Mouse (Mus musculus): ENCODE results near the gene Raet1e. TPM values are rescaled to one million over a fixed set of nuclear protein-coding genes. Genes with fewer than 3 reads are reported as not detected.

The Raet1e gene
- polyA plus RNA-seq (2014; fragmentation: Illumina TruSeq; extraction: RNeasy Lipid Tissue Mini Kit (QIAGEN cat#74804); ENCODE audit: low read depth, low replicate concordance): 8.0 TPM

GRCm38 (mm10) chr10:22158310-22158999 is at the start of gene Raet1e, which contains the start of gene H60b:
TSS of gene Raet1e (plus strand) at chr10:22158569.
TSS of gene H60b (plus strand) at chr10:22158586.

GRCm38 (mm10) chr10:22149073-22149690 is 9.2 kb upstream of the Raet1e start, which contains the start of gene E030030I06Rik:
TSS of gene E030030I06Rik (minus strand) at chr10:22149270.

GRCm38 (mm10) chr10:22360252-22360651 is 201.9 kb downstream of the Raet1e start, which contains the start of gene Raet1d:
TSS of gene Raet1d (plus strand) at chr10:22360552.

Other genes starting within 250 kb of the Raet1e start
- gene 4930444G20Rik, start 90.5 kb upstream of the Raet1e start, polyA plus RNA-seq (2014; fragmentation: Illumina TruSeq; extraction: RNeasy Lipid Tissue Mini Kit (QIAGEN cat#74804); ENCODE audit: low read depth, low replicate concordance): not detected
- gene E030030I06Rik, start 9.3 kb upstream of the Raet1e start, polyA plus RNA-seq (2014; fragmentation: Illumina TruSeq; extraction: RNeasy Lipid Tissue Mini Kit (QIAGEN cat#74804); ENCODE audit: low read depth, low replicate concordance): 0.99 TPM
- gene H60b, start within 50 bp of the Raet1e start, polyA plus RNA-seq (2014; fragmentation: Illumina TruSeq; extraction: RNeasy Lipid Tissue Mini Kit (QIAGEN cat#74804); ENCODE audit: low read depth, low replicate concordance): 8.3 TPM
- gene Raet1d, start 202.0 kb downstream of the Raet1e start, polyA plus RNA-seq (2014; fragmentation: Illumina TruSeq; extraction: RNeasy Lipid Tissue Mini Kit (QIAGEN cat#74804); ENCODE audit: low read depth, low replicate concordance): 1.5 TPM